Mouse (Mus musculus) cerebellum, adult 9-11 months (tissue): ENCODE measurements around the gene Patl2.

Experiments used
- DNase-seq: peaks from one replicate; pipeline ENCODE4 v3.0.0; 2022

Gene Patl2

GRCm38 (mm10) chr2:122164293-122164692 lies 21.7 kb downstream of the Patl2 start:
- DNase-seq, result no peak

GRCm38 (mm10) chr2:122163430-122164195 lies 22.4 kb downstream of the Patl2 start:
- no peak for DNase-seq

- no peak for DNase-seq
Observed at GRCm38 (mm10) chr2:122162529-122162928, 23.5 kb downstream of the Patl2 start.

- no peak for DNase-seq
Observed at GRCm38 (mm10) chr2:122161542-122161941, 24.4 kb downstream of the Patl2 start.

GRCm38 (mm10) chr2:122160680-122161079 lies 25.3 kb downstream of the Patl2 start, which contains the start of gene Trim69:
TSS of gene Trim69 (plus strand) at chr2:122160700.
- DNase-seq, result peak; percentile 59

GRCm38 (mm10) chr2:122159667-122160066 lies 26.3 kb downstream of the Patl2 start:
- no peak for DNase-seq

DNA sequence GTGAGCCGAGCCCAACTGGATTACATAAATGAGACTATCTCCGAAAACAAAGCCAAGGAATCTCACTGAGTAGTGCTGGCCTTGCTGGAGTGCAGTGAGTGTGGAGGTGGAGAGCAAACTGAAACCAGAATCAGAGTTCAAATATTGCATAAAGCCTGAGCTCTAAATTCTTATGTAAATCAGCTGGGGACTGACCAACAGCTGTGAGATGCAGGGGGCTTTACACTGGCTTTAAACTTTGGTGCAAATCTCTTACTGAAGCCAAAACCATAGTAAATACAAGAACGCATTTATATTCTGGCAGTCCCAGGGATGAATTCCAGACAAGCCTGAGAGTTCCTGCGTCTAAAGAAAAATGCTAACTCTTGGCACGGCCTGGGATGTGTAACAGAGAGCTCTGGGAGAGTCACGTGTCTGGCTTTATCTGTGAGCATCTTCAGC lies 27.6 kb downstream of the Patl2 start:
- DNase-seq, result no peak

GRCm38 (mm10) chr2:122157561-122157960 lies 28.4 kb downstream of the Patl2 start:
- DNase-seq, result no peak

GRCm38 (mm10) chr2:122156051-122156700 lies 29.8 kb downstream of the Patl2 start:
- DNase-seq, result no peak

DNA sequence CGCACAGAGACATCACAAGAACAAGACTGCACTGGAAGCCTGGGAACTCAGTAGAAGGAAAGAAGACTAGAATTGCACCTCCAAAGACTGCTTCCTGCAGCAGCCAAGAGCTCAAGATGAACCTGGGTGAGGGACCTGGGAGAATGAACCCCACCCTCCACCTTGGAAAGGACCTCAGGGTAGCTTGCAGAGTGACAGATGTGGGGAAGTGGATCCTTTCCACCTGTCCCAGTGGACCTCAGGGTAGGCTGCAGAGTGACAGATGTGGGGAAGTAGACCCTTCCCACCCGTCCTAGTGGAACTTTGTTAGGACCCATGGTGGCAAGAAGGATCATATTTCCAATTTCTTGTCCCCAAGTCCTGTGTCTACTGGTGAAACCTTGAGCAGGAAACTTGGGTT lies 30.7 kb downstream of the Patl2 start:
- no peak for DNase-seq

GRCm38 (mm10) chr2:122154479-122154878 lies 31.5 kb downstream of the Patl2 start:
- no peak for DNase-seq

DNA sequence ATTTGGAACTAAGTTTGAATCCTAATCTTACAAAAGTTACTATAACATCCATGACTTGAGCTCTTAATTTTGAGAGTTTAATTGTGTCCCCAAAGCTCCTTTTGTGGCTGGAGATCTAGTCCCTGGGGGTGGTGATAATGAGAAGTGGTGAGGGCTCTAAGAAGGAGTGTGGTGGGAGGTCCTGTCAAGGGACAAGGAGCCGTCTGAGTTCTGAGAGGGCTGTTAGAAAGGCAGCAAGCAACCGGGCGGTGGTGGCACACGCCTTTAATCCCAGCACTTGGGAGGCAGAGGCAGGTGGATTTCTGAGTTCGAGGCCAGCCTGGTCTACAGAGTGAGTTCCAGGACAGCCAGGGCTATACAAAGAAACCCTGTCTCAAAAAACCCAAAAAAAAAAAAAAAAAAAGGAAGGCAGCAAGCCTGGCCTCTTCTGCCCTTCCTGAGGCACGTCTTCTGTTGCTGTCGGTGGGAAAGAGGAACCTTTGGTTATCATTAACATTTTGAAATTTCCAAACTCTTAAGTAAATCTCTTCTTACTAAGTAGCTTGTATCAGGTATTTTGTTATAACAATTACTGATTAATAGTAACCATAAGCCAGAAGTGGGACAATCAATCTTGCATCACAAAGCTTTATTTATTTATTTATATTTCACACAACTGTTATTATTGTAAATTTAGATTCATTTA lies 32.2 kb downstream of the Patl2 start:
- DNase-seq, result no peak

- no peak for DNase-seq
Observed at GRCm38 (mm10) chr2:122152850-122153249, 33.1 kb downstream of the Patl2 start.

DNA sequence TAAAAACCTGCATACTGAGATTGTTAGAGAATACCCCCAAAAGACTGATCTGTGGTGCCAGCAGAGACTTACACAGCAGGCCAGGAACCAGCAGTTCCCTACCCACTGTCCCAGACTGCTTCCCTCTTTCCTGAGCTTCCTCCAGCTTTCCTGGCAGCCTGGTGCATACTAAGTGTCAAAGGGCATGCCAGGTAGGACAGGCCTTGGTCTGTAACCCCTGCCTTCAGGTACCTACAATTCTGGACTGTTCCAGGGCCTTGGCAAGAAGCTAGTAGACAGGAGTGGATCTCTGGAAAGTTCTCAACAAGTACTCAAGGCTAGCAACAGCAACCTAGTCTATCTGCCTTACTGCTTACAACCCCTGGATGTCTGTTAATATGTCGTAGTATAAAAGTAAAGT lies 34.8 kb downstream of the Patl2 start:
- DNase-seq, result no peak

GRCm38 (mm10) chr2:122149716-122150115 lies 36.3 kb downstream of the Patl2 start:
- DNase-seq, result no peak

DNA sequence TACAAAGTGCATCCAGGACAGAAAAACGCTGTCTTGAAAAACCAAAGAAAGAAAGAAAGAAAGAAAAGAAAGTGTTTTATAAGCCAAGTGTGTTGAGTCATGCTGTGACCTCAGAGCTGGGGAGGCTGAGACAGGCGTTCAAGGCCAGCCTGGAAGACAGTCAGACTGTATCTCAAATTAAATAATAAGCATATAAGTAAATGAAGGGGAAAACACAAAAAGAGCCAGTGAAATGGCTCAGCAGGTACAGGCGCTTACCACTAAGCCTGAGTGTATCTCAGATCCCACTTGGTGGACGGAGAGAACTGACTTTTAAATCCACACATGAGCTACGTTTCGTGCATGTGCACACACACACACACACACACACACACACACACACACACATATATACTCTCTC lies 36.7 kb downstream of the Patl2 start:
- no peak for DNase-seq

- peak; percentile 16 for DNase-seq
Observed at GRCm38 (mm10) chr2:122148242-122148917, 37.6 kb downstream of the Patl2 start.

- peak; percentile 87 for DNase-seq
Observed at GRCm38 (mm10) chr2:122147508-122148241, 38.3 kb downstream of the Patl2 start, which contains the start of gene B2m. TSS of gene B2m (plus strand) at chr2:122147686.

DNA sequence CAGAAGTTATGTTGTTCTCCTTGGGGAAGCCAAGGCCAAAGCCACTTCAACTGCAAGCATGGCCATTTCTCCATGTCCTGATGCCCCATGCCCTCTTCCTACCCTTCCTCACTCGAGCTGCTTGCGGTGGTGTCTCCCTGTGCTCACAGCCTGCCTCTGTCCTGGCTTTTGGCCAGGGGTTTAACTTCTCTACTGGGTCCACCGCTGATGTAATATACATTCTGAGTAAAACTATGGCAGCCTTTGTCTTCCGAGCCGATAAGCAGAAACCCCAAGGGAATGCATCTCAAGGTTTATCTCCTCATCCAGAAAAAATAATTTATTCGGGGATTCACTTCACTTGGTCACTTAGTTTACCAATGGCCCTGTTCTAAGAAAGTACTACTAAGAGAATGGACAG lies 39.3 kb downstream of the Patl2 start:
- DNase-seq, result peak; percentile 7

DNA sequence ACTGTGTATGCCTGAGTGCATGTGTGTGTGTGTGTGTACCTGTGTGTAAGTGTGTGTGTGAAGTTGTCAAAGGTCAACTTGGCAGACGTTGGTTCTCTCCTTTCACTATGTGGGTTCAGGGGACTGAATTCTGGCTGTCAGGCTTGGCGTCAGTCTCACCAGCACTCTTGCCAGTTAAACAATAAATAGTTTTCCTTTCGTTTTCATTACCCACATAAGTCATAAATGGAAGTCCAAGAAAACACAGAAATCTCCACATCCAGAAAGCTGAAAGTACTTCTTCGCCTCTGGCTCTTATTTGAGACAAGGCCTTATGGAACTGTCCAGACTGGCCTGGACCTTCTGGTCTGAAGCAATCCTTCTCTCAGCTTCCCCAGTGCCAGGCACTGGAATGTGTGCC lies 40.2 kb downstream of the Patl2 start:
- no peak for DNase-seq

- no peak for DNase-seq
Observed at GRCm38 (mm10) chr2:122143111-122143510, 42.9 kb downstream of the Patl2 start.

GRCm38 (mm10) chr2:122141332-122141967 lies 44.5 kb downstream of the Patl2 start:
- no peak for DNase-seq
